Mouse (Mus musculus) right cerebral cortex, postnatal 10 days (tissue): ENCODE results near the gene Qrich1.
"Not testable (repeated sequence)": the region's sequence is repeated elsewhere in the genome, so short reads cannot be mapped to it uniquely, and the experiment has no call there.

Experiments used
- DNase-seq, 2 experiments: peaks; one replicate each; pipeline ENCODE4 v3.0.0; 2021; ENCODE audit warnings: low spot score in 2 of 2

Qrich1 gene

GRCm38 (mm10) chr9:108579344-108579690, 62.7 kb downstream of the Qrich1 start:
- DNase-seq: peak in 1 of 2 experiments; percentile 46

- peak; percentile 92 to 97 for DNase-seq
These were observed 71.1 kb downstream of the Qrich1 start for GRCm38 (mm10) chr9:108587571-108588180.

GRCm38 (mm10) chr9:108589229-108589628, 72.6 kb downstream of the Qrich1 start:
- DNase-seq: peak; percentile 63 to 69

GRCm38 (mm10) chr9:108591462-108591861, 74.9 kb downstream of the Qrich1 start:
- DNase-seq: no peak

GRCm38 (mm10) chr9:108594354-108594753, 77.7 kb downstream of the Qrich1 start:
- no peak for DNase-seq

- peak; percentile 87 to 88 for DNase-seq
These were observed 80.6 kb downstream of the Qrich1 start, which contains the start of gene P4htm for GRCm38 (mm10) chr9:108596998-108597764. Gene P4htm, minus strand, starts transcription at chr9:108597667.

- no peak for DNase-seq
These were observed 82.5 kb downstream of the Qrich1 start for GRCm38 (mm10) chr9:108599021-108599566.

- no peak for DNase-seq
These were observed 83.4 kb downstream of the Qrich1 start for GRCm38 (mm10) chr9:108600011-108600410.

- DNase-seq: no peak
These were observed 85.4 kb downstream of the Qrich1 start for GRCm38 (mm10) chr9:108601986-108602385.

GRCm38 (mm10) chr9:108607929-108608328, 91.3 kb downstream of the Qrich1 start:
- not testable (repeated sequence) for DNase-seq

- no peak for DNase-seq
These were observed 92.3 kb downstream of the Qrich1 start for GRCm38 (mm10) chr9:108608889-108609288.
